Mouse (Mus musculus) urinary bladder, postnatal 36 days (tissue): ENCODE data around the gene Taf11.

Experiments
- DNase-seq, 2 experiments: peaks; one replicate each; pipeline ENCODE4 v3.0.0; 2022; ENCODE audit warnings: low spot score in 2 of 2, mixed read lengths in 1 of 2

The Taf11 gene

DNA sequence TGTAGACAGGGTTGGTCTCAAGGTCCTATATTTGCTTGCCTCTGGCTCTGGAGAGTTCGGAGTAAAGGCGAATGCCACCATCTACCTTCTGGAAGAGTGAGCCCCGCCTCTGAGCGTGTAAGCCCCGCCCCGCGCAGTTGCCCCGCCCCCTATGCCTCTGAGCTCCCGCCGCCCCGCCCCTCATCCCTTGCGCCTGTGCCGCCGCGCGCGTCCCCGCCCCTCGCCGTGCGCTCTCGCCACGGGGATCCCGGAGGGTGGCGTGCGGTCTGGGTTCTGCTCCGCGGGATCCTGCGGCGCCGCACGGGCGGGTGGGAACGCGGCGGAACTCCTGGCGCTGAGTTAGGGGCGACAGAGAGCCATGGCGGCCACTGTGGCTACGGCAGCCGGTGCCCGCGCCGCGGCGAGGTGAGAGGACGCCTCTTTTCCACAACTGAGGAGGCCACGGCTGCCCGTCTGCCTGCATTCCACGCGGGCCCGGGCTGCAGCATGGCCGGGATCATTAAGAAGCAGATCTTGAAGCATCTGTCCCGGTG lies 53.3 kb downstream of the Taf11 start, which contains the start of gene Uhrf1bp1:
Gene Uhrf1bp1 (plus strand): TSS at position 177 of the 533 bp plus-strand sequence.
- peak; percentile 67 to 79 for DNase-seq
